Mouse (Mus musculus) heart, adult 8-10 months (tissue): ENCODE results near the gene Gm5934. TPM values are rescaled to one million over a fixed set of nuclear protein-coding genes. Genes with fewer than 3 reads are reported as not detected.
"Not testable (repeated sequence)": the region's sequence is repeated elsewhere in the genome, so short reads cannot be mapped to it uniquely, and the experiment has no call there.

Experiments used
- DNase-seq: peaks from one replicate; pipeline ENCODE4 v3.0.0; 2022; ENCODE audit warnings: low spot score
- total RNA-seq, 4 experiments: library from RNA; stranded (reverse); gene quantifications; 2 replicates each; pipeline ENCODE4 v1.2.4; 2022

The Gm5934 gene
- total RNA-seq: not detected

- DNase-seq: not testable (repeated sequence)
Measured at GRCm38 (mm10) chrX:24500660-24501059, at the start of gene Gm5934. Gm5934 (minus strand) TSS chrX:24500760.

Other genes starting within 250 kb of the Gm5934 start
- not detected for gene Gm4297, start 74.1 kb upstream of the Gm5934 start, total RNA-seq